Mouse (Mus musculus): ENCODE measurements at regions not wholly inside any gene's neighbourhood (a gene's known extent, or its start where the extent isn't known, plus 50 kb on each side); places are given as distances from the start of the nearest gene placed in this dataset.

DNA sequence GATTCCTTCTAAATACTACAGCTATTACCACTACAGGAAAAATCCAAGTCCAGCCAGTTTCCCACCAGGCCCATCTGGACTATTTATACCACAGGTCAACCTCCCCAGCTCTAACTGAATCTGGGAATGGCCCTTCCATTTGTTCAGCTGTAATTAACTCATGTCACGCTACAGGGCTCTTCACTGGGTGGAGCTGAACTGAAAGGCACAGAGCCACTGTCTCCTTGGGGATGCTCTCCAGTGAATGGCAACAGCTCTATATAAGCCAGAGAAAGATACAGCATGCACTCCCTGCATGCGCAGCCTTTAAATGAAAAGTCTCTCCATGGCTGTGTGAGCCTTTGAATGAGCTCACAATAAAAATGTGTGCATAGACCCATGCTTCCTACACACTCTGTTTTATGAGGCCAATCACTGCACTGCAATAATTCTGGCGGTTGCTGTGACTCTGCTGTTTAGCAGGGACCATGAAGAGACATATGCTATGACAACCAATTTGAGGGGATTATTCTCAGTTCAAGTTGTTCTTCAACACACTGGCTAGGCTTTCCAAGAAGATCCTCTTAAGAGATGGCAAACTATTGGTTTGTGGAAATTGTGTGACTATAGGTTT lies 376.3 kb upstream of the Kif18a start:
- DNase-seq (ENCODE audit: low spot score in 2 of 2) = no peak

DNA sequence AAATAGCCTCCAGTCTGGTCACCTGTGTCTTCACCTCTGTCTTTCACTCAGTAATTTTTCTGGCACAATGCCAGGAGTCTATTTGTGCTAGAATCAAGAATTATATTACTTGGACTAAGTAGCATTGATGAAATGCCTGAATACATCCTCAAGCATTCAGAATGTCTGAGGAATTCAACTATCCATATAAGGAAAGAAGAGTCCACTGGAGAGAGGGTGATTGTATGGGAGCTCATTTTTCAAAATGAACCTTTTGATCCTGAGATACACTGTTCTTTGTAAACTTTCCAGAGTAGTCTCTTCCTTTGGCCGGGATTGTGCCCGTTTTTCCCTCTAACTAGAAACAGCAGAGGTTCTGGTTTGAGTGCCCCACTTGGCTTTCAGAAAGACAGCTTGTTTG lies 367.0 kb upstream of the Kif18a start:
- no peak for DNase-seq (ENCODE audit: low spot score in 2 of 2)

DNA sequence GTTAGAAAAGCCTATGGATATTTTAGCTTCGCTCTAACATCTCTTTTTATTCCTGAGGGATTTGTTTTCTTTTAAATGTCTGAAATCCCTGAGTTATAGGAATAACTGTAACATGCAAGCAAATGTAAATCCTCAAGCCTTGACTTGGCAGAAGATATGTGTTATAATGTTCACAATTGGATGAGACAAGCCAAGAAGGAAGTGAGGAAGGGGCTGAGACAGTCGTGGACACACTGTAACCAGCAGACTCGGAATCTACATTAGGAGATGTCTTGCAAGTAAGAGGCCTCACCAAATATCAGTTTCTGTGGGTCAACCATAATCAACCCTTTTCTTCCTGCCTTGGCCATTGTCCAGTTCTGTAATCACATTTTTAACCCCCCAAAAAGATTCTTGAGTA lies 366.6 kb upstream of the Kif18a start:
- DNase-seq (ENCODE audit: low spot score in 2 of 2) = no peak

DNA sequence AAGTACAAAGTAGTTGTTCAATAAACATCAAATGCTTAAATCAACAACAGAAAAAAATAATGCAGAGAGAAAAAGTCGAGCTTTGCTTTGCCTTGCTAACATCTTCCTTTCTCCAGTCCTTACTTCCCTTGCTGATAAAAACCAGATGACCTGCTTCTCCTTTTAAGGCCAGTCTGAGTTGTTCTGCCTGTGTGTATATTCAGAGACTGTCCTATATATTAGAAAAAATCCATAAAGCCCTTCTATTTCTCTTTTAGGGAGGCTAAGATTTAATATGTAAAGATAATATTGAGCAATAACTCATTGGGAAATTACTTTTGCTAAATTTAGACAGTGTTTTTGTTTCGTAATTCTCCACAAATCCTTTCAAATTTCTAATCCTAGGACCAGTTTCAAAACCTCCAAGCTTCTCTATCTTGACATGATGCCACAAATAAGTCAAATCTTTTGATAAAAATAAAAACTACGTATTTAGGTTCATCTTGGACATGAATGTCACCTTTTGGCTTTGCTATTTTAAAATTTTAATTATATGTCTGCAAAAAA lies 361.0 kb upstream of the Kif18a start:
- DNase-seq (ENCODE audit: low spot score in 2 of 2) = no peak

GRCm38 (mm10) chr2:108920111-108920510 lies 360.4 kb upstream of the Kif18a start:
- DNase-seq (ENCODE audit: low spot score in 2 of 2) = no peak

DNA sequence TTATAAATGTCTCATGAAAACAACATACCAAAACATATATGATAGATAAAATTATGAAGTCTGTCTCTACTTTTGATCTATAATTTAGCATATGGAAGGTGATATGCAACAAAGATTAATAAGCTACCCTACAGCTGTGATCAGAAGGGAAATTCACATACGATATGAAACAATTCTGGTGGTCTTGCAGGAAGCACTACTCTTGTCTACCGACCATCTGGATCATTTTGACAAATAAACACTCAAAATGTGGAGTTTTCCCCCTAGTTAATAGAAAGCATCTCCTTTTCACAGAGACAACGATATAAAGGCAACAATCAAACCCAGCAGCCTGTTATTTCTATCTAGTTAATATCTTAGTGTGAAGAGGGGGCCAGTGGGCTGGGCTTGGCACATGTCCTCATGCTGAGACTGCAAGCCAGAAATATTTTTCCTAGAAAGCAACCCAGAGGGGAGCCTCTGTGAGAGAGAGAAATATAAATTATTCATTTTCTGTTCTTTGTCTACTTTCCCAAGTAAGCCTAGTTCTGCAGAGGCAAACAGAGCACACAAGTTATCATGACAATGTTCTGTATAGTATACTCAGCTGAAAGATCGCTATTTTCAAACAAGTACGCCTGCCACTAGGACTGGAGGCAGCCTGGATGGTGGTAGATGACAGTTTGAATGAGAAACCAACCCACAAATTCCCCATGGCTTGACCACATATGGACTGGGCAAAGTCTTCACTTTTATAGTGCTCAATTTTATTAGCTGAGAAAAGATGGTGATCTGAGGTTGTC lies 344.4 kb upstream of the Kif18a start:
- no peak for DNase-seq (ENCODE audit: low spot score in 2 of 2)

DNA sequence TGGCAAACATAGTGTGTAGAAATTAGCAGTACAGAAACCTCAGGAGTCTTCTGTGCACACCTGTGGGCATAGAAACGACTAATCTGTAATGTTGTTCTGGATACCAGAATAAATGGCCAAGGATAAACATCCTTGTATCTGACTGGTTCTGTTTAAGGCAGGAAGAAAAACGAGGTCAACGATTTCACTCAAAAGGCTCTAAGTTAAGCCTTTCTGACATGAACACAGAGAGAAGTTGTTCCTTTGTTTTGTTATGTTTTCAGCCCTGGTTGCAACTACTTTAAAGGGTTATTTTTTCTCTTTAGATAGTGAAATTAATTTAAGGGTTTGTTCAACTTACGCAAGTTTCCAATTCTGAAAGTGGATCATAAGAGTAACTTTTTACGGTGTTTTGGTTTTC lies 299.6 kb upstream of the Kif18a start:
- no peak for DNase-seq (ENCODE audit: low spot score in 2 of 2)

- no peak for DNase-seq (ENCODE audit: low spot score in 2 of 2)
Observed at GRCm38 (mm10) chr2:109016223-109016622, 264.3 kb upstream of the Kif18a start.

DNA sequence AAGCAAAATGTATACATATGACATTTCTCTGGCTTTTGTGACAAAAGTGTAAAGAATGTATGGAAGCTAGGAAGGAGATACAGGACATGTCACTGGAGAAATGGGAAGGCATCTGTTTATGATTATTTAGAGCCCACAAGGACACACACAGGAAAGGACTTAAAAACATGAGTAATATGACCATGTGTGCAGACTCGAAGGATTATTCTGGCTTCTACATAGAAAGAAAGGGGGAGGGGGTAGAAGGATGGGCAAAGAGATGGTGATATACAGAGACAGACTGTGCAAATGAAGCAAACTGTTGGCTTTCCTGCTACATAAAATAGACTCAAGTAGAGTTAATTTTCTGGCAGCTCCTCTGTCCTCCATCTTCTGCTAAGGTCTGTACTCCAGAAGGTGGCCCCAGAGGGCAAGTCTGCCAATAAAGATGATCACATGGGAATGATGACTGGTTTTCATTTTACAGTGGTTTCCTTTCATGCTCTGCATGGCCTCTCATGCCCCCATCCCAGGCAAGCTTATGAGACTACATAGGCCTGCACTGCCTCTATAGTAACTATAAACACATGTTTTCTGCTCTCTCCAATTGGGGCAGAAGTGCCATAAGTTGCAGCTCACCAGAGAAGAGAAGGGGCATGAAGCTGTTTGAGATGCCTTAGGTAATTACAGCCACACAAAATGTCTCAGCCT lies 263.4 kb upstream of the Kif18a start:
- DNase-seq (ENCODE audit: low spot score in 2 of 2) = no peak

DNA sequence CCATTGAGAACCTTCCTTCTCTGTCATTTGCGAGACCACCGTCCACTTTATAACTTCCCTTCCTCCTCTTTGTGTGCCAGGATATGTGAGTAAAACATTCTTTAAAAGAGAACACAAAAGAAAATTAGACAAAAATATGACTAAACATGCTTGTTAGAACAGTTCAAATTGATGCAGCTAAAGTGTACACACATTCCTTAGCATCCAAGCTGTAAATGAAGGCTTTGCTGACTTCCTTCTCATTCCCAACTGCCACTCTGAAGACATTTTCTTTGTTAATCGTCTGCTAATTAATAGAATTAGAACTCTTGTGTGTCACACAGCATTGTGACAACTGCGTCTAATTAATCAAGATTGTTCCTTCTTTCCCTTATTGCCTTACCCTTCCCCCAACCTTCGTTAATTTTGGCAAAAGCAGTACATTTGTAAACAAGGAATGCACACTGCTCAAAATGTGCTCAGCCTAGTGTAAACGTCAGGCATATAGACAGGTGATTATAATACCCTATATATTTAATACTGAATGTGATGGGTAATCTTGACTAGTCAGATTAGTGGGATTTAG lies 242.3 kb upstream of the Kif18a start:
- no peak for DNase-seq (ENCODE audit: low spot score in 2 of 2)
